Mouse (Mus musculus): ENCODE results near the gene Dock1.

Dock1 gene

GRCm38 (mm10) chr7:135196828-135197227, 526.4 kb downstream of the Dock1 start:
- Histone ChIP-seq H3K9me3 (ENCODE audit: low read length) (no peaks in the 10 kb centered on the region), H3K4me3 (replicated peaks; ENCODE audit: low read length) (no peak overlapping the region), H3K27me3 (ENCODE audit: insufficient read depth, low read length) (peaks cover 16% of the 10 kb centered on the region), H3K36me3 (ENCODE audit: insufficient read depth, low read length) (no peaks in the 10 kb centered on the region), H3K4me1 (replicated peaks; ENCODE audit: low read depth, low read length) (no peaks in the 10 kb centered on the region)
- TF ChIP-seq CTCF (conservative IDR thresholded peaks at IDR 0.05; ENCODE audit: low read length) (no peak), NANOG (IDR thresholded peaks at IDR 0.05; ENCODE audit: borderline replicate concordance, low read length) (no peak)

- Histone ChIP-seq H3K9me3 (ENCODE audit: low read length) (no peaks in the 10 kb centered on the region), H3K36me3 (ENCODE audit: insufficient read depth, low read length) (no peaks in the 10 kb centered on the region), H3K4me3 (replicated peaks; ENCODE audit: low read length) (no peak overlapping the region), H3K4me1 (replicated peaks; ENCODE audit: low read depth, low read length) (no peaks in the 10 kb centered on the region), H3K27me3 (ENCODE audit: insufficient read depth, low read length) (peaks cover 7% of the 10 kb centered on the region; the same call in 1 of the 2 replicates)
- TF ChIP-seq POU5F1 (IDR thresholded peaks at IDR 0.05; ENCODE audit: borderline replicate concordance, low read length): no peak
- TF ChIP-seq CTCF (conservative IDR thresholded peaks at IDR 0.05; ENCODE audit: low read length): no peak
- no peak for TF ChIP-seq NANOG (IDR thresholded peaks at IDR 0.05; ENCODE audit: borderline replicate concordance, low read length)
Measured at GRCm38 (mm10) chr7:135203920-135204319, 533.5 kb downstream of the Dock1 start.

GRCm38 (mm10) chr7:135205111-135205510, 534.7 kb downstream of the Dock1 start:
- Histone ChIP-seq H3K36me3 (ENCODE audit: insufficient read depth, low read length) (no peaks in the 10 kb centered on the region), H3K4me1 (replicated peaks; ENCODE audit: low read depth, low read length) (no peaks in the 10 kb centered on the region), H3K4me3 (replicated peaks; ENCODE audit: low read length) (no peak overlapping the region), H3K9me3 (ENCODE audit: low read length) (no peaks in the 10 kb centered on the region), H3K27me3 (ENCODE audit: insufficient read depth, low read length) (peaks cover 10% of the 10 kb centered on the region; the same call in 1 of the 2 replicates)
- TF ChIP-seq NANOG (IDR thresholded peaks at IDR 0.05; ENCODE audit: borderline replicate concordance, low read length) (no peak), POU5F1 (IDR thresholded peaks at IDR 0.05; ENCODE audit: borderline replicate concordance, low read length) (no peak), CTCF (conservative IDR thresholded peaks at IDR 0.05; ENCODE audit: low read length) (no peak)

- TF ChIP-seq POU5F1 (IDR thresholded peaks at IDR 0.05; ENCODE audit: borderline replicate concordance, low read length) (no peak), CTCF (conservative IDR thresholded peaks at IDR 0.05; ENCODE audit: low read length) (no peak), NANOG (IDR thresholded peaks at IDR 0.05; ENCODE audit: borderline replicate concordance, low read length) (no peak)
- no peaks in the 10 kb centered on the region for H3K4me1 ChIP-seq (replicated peaks; ENCODE audit: low read depth, low read length)
- H3K9me3 ChIP-seq (ENCODE audit: low read length): no peaks in the 10 kb centered on the region
Measured at GRCm38 (mm10) chr7:135208947-135209567, 538.6 kb downstream of the Dock1 start.

GRCm38 (mm10) chr7:135210296-135210695, 539.8 kb downstream of the Dock1 start:
- Histone ChIP-seq H3K4me1 (replicated peaks; ENCODE audit: low read depth, low read length) (no peaks in the 10 kb centered on the region), H3K9me3 (ENCODE audit: low read length) (no peaks in the 10 kb centered on the region), H3K36me3 (ENCODE audit: insufficient read depth, low read length) (no peaks in the 10 kb centered on the region), H3K27me3 (ENCODE audit: insufficient read depth, low read length) (peaks cover 8% of the 10 kb centered on the region; the same call in 1 of the 2 replicates), H3K4me3 (replicated peaks; ENCODE audit: low read length) (no peak overlapping the region)
- TF ChIP-seq POU5F1 (IDR thresholded peaks at IDR 0.05; ENCODE audit: borderline replicate concordance, low read length): no peak
- no peak for TF ChIP-seq NANOG (IDR thresholded peaks at IDR 0.05; ENCODE audit: borderline replicate concordance, low read length)
- TF ChIP-seq CTCF (conservative IDR thresholded peaks at IDR 0.05; ENCODE audit: low read length): no peak

More at GRCm38 (mm10) chr7:135208947-135209567, 538.6 kb downstream of the Dock1 start:
- Histone ChIP-seq H3K27me3 (ENCODE audit: insufficient read depth, low read length) (peaks cover 8% of the 10 kb centered on the region; the same call in 1 of the 2 replicates), H3K36me3 (ENCODE audit: insufficient read depth, low read length) (no peaks in the 10 kb centered on the region), H3K4me3 (replicated peaks; ENCODE audit: low read length) (no peak overlapping the region)

- Histone ChIP-seq H3K36me3 (ENCODE audit: insufficient read depth, low read length) (no peaks in the 10 kb centered on the region), H3K9me3 (ENCODE audit: low read length) (no peaks in the 10 kb centered on the region), H3K27me3 (ENCODE audit: insufficient read depth, low read length) (peaks cover 8% of the 10 kb centered on the region; the same call in 1 of the 2 replicates), H3K4me1 (replicated peaks; ENCODE audit: low read depth, low read length) (no peaks in the 10 kb centered on the region), H3K4me3 (replicated peaks; ENCODE audit: low read length) (no peak overlapping the region)
- no peak for TF ChIP-seq NANOG (IDR thresholded peaks at IDR 0.05; ENCODE audit: borderline replicate concordance, low read length)
- TF ChIP-seq CTCF (conservative IDR thresholded peaks at IDR 0.05; ENCODE audit: low read length): no peak
- no peak for TF ChIP-seq POU5F1 (IDR thresholded peaks at IDR 0.05; ENCODE audit: borderline replicate concordance, low read length)
Measured at GRCm38 (mm10) chr7:135210831-135211230, 540.4 kb downstream of the Dock1 start.

- Histone ChIP-seq H3K27me3 (ENCODE audit: insufficient read depth, low read length) (peaks cover 8% of the 10 kb centered on the region; the same call in 1 of the 2 replicates), H3K36me3 (ENCODE audit: insufficient read depth, low read length) (no peaks in the 10 kb centered on the region), H3K4me1 (replicated peaks; ENCODE audit: low read depth, low read length) (no peaks in the 10 kb centered on the region), H3K4me3 (replicated peaks; ENCODE audit: low read length) (no peak overlapping the region), H3K9me3 (ENCODE audit: low read length) (no peaks in the 10 kb centered on the region)
- TF ChIP-seq NANOG (IDR thresholded peaks at IDR 0.05; ENCODE audit: borderline replicate concordance, low read length) (no peak), CTCF (conservative IDR thresholded peaks at IDR 0.05; ENCODE audit: low read length) (no peak), POU5F1 (IDR thresholded peaks at IDR 0.05; ENCODE audit: borderline replicate concordance, low read length) (no peak)
Measured at GRCm38 (mm10) chr7:135212505-135212904, 542.1 kb downstream of the Dock1 start.

GRCm38 (mm10) chr7:135221475-135221874, 551.0 kb downstream of the Dock1 start:
- H3K27me3 ChIP-seq (ENCODE audit: insufficient read depth, low read length): no peaks in the 10 kb centered on the region
- no peak overlapping the region for H3K4me3 ChIP-seq (replicated peaks; ENCODE audit: low read length)
- H3K36me3 ChIP-seq (ENCODE audit: insufficient read depth, low read length): no peaks in the 10 kb centered on the region
- no peaks in the 10 kb centered on the region for H3K9me3 ChIP-seq (ENCODE audit: low read length)
- H3K4me1 ChIP-seq (replicated peaks; ENCODE audit: low read depth, low read length): no peaks in the 10 kb centered on the region
- no peak for TF ChIP-seq CTCF (conservative IDR thresholded peaks at IDR 0.05; ENCODE audit: low read length)
- no peak for TF ChIP-seq NANOG (IDR thresholded peaks at IDR 0.05; ENCODE audit: borderline replicate concordance, low read length)
- no peak for TF ChIP-seq POU5F1 (IDR thresholded peaks at IDR 0.05; ENCODE audit: borderline replicate concordance, low read length)

Data from E14TG2a.4 (cell line).